Mouse (Mus musculus) inflammation-experienced regulatory T-cells, adult 6 months (primary cell): Measurements from ENCODE around the gene Eif2ak4. TPM values are rescaled to one million over a fixed set of nuclear protein-coding genes. Genes with fewer than 3 reads are reported as not detected.

Experiments used
- ATAC-seq: one replicate; pipeline ENCODE4 v1.8.0; 2017
- polyA plus RNA-seq, 3 experiments: library from polyadenylated mRNA; unstranded; fragments of 100-300 nt; shearing (Covaris generic); gene quantifications; one replicate each; pipeline ENCODE4 v1.2.1; 2017

Gene Eif2ak4
- polyA plus RNA-seq, 3 experiments from 2014 or later = 2.9 to 4.8 (median 3.6) TPM

DNA sequence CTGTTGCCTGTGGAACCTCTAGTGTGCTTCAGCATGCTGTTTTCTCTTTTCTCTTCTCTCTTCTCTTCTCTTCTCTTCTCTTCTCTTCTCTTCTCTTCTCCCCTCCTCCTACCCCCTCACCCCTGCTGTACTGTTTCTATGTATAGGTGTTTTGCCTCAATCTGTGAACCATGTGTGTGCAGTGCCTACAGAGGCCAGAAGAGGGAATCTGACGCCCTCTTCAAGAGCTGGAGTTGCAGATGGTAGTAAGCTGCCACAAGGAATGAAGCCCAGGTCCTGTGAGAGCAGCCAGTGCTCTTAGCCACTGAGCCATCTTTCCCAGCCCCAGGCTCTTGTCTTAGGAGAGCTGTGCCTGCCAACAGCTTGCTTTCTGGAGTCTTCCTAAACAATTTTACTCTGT lies 78.2 kb downstream of the Eif2ak4 start:
- no peak for ATAC-seq

DNA sequence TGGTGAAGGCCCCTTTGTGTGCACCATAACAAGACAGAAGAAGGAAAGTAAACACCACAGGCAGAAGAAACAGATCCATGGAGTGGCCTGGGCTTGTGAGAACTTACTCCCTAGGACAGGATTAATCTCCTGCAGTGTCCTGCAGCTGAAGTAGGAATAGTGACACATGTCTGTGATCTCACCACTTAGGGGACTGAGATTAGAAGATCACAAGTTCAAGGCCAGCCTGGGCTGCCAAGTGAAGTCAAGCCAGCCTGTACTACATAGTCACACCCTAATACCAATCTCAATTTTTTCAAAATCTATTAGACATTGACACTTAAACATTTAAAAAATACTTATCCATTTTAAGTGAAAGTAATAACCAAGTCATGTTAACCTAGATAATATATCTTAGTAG lies 79.9 kb downstream of the Eif2ak4 start:
- no peak for ATAC-seq

DNA sequence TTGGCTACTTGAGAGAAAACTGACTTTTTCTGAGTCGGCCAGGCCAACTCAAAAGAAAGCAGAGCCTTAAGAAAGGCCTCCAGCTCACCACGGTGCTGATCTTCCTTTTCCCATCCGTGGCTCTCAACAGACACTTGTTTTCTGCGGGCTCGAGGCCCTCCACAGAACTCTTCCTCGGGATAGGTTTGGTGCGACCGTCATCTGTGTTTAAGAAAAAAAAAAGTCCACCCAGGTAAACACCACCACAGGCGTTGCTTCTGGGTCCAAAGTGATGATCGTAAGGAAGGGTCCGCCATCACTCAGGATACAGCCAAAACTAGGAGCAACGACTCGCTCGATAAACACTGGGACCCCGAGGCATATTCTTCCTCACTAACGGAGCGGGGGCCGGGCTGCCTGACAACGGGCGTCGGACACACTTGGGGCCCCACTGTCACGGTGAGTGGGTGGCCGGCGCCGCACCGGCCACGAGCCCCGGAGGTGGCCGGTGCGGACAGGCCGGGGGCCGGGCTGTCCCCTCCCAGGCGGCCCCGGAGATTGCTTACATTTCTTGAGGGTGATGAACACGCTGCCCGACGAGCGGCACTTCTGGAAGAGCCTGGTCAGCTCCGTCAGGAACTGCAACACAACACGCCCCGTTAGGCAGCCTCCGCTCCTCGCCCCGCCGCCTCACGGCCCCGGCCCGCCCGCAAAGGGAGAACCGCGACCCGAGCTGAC lies 90.6 kb downstream of the Eif2ak4 start:
- ATAC-seq = no peak

DNA sequence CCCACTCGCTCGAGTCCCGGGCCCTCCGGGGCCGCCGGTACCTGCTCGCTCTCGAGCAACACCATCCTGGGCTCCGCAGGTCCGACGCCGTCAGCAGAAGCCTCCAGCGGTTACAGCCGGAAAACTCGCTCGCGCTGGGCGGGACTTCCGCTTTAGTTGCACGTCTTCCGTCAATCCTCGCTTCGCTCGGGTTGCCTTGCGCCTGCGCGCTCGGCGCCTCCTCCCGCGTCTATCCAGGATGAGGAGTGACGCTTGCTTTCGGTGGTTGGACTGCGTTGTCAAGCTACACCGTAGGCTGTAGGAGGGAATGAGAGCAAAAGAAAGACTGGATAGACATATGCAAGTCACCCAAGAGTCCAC lies 91.1 kb downstream of the Eif2ak4 start, which contains the start of gene Srp14:
Gene Srp14, minus strand, starts transcription at position 162 of the 360 bp plus-strand sequence.
- ATAC-seq = peak; percentile 96

DNA sequence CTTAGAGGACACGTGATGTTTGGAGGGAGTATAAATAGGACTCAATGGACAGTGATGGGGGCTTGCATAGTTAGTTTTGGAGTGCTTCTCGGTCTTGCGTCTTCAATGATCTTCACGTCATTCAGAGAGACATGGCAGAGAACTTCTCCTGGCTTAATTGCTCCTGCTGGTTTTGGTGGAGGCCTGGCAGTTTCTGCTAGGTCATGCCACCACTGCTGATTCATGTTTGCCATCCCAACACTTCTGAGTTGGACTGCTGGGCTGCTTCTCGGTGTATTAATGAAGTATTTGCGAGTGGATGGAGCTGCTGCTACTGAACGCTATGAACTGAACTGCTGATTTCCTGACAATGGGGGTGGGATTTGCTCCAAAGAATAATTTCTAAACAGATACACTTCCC lies 92.5 kb downstream of the Eif2ak4 start:
- ATAC-seq = no peak

DNA sequence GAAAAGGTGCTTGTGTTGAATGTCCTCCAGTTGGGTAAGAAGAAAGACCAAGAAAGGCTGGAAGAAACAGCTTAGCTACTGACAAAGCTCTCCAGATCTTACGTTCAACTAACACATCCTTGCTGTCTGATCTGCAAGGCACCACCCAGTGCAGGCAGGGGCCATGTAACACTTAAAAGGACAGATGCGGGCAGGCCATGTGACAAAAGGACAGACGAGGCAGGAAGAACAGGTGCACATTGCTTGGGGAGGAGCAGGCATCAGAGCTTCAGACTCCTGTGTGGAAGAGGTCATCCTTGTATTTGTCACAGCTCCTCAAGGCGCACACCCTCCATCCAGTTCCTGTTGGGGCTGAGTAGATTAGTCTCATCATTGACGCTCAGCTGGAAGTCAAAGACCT lies 94.6 kb downstream of the Eif2ak4 start:
- no peak for ATAC-seq

DNA sequence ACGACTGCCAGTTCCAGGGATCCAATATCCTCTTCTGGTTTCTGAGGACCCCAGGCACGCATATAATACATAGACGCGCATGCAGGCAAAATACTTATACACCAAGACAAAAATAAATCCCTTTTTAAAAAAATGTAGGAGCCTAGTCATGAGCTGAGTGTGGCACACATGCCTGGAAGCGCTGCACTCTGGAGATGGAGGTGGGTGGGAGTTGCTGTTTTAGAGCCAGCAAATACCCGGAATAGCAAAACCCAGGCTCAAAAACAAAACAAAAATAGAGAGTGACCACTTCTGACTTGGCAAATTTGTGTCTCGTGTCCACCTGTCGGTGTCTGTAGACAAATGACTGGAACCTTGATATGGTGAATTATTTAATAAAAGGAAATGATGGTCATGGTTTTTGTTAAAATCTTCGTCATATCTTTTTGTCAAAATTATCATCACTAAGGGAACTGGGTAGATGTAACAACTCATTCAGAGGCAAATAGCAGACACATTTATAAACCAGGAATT lies 96.0 kb downstream of the Eif2ak4 start:
- no peak for ATAC-seq

DNA sequence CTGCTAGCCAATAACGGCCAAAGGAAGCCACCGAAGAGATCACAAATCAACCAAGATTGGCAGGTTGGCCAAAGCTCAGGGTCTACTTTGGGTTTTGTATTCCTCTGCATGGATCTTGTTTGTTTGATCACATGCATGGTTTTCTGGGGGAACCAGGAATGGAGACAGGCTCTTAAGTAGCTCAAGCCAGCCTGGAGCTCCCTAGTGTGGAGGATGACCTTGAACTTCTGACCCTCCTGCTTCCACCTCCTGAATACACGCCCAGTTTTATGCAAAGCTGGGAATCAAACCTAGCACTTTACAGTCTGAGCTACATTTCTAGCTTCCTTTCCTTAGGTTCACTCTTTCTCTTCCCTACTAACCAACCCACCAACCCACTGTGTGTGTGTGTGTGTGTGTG lies 97.0 kb downstream of the Eif2ak4 start:
- no peak for ATAC-seq

DNA sequence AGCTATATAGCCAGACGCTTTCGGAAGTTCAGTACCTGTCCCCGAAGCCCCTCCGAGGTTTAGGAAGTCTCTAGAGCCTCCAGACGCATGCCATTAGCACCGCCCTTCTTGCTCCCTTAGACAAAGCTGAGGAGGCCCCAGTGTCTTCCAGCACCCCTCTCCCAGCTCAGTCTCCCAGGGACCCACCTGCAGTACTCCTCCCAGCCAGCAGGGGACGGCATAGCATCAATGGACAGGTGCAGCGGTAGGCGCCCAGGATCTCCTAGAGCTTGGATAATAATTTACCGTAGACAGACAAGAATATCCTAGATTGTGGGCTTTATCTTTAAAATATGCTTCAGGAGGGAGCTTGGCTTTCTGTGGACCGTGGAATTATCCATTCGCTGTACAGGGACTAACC lies 98.5 kb downstream of the Eif2ak4 start:
- ATAC-seq = peak; percentile 61

DNA sequence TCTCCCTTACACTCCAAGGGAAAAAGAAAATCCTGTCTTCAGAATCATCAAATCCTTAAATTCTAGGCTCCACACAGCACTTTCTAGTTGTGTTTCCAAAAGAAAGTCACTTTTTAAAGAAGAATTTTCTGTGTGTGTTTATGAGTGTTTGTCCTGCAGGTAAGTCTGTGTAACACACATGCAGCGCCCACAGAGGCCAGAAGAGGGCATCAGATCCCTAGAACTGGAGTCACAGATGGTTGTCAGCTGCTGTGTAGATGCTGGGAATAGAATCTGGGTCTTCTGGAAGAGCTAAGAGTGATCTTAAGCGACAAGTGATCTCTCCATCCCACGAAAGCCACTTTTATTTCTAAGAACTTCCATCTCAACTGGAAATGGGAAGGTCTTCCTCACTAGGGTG lies 99.4 kb downstream of the Eif2ak4 start:
- ATAC-seq = no peak

DNA sequence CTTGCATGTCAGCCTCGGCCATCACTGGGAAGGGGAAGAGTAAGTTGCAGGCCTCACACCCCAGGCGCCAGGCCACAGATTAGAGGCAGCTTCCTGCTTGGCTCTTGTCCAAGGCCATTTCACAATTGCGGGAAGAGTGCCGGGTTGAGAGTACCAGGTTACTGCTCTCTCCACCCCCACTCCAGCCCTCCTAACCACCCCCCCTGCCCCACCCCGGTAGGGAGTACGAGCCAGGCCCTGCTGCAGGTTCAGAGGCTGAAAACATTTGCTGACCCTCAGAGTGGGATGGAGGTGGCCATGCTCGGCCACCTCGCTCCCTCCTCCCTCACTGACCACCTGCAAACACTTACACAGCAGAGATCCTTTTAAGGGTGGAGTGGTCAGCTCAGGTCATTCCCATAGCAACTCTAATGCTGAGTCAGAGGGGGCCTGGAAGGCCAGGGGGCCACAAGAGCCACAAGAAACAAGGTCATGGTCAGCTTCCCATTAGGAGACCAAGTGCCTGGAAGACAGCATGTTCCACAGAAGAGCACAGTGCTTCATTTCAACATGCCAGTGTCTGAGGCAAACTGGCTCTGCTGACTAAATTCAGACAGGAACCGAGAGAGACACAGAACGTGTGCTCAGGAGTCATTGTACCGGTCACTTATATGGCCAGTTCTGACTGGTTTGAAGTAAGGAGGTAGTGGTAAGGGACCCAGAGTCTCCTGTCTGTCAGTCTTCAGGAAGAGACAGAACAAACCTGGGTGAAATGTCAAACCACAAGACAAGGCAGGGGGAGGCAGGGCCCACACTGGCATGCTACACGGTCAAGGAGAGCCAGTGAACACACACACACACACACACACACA lies 102.0 kb downstream of the Eif2ak4 start:
- peak; percentile 31 for ATAC-seq

DNA sequence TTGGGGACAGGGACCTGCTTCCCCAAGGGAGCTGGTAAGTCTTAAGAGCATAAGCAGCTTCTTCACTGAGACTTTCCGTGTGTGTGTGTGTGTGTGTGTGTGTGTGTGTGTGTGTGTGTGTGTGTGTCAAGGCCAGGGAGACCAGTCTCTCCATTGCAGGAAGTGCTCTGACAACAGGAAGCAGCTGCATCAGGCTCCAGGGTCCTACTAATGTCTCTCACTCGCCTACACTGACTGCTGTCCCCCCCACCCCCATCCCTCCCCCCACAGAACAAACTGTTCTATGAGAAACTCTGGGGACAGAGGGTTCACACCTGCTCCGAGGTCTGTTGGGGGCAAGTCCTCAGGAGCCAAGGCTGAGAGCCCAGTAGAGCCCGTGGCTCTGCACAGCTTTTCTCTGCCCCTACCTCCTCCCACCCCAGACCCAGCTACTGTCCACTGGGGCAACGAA lies 102.9 kb downstream of the Eif2ak4 start:
- peak; percentile 58 for ATAC-seq

DNA sequence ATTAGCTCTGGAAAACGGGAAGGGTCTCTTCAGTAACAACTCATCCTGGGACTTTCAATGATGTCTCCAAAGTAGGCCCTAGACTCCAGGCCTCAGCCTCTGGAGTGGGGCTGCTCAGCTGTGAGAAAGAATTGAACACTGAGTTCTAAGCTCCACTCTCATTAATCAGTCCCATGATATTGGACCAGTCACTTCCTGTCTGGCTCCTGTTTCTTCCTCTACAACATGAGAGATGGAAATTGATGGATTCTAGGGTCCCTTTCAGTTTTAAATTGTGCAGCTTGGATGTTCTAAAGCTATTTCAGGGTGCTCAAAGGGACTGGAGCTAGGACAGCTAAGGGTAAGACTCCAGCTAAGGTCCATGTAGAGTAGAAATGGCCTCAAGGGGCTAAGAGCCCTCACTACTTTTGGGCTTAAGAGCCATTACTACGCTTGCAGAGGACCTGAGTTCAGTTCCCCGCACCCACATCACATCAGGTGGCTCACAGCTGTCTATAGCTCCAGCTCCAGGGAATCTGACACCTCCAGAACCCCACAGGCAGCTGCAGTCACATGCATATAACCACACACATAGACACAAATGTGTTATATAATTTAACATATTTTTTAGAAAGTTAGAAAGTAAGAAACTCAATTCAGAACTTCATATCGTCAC lies 103.5 kb downstream of the Eif2ak4 start:
- ATAC-seq = peak; percentile 13

DNA sequence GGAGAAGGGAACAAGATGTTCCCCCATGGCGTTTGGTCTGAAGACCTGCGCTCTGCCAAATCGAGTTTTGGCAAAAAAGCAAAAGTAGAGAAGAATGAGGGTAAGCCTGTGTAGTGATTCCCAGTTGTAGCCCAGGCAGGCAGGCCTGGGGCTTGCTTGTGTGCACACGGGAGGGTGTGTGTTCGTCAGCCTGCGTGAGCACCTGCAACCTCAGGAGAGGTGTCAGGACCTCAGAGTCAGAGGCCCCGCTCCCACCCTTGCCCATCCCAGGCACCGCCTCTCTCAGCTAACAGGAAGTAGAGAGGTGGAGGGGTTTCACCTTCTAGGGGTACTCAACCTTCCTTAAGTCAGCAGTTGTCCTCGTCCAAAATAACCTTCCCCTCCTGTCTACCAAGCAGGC lies 106.6 kb downstream of the Eif2ak4 start:
- ATAC-seq = no peak

DNA sequence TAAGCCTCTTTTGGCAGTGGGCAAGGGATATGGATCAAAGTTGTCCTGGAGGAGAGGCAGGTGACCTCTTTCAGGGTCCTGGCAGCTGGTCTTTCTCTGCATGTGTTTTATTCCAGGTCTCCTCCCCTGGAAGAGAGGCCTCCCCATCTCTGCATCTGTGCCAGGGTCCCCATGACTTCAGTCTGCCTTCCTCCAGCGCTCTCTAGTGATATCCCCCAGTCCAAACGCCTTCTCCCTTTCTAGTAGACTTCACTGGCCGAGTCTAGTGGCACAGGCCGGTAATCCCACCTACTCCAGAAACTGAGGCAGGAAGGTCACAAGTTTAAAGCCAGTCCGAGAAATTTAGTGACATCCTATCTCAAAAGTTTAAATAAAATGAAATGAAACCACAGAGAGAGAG lies 109.5 kb downstream of the Eif2ak4 start:
- no peak for ATAC-seq

DNA sequence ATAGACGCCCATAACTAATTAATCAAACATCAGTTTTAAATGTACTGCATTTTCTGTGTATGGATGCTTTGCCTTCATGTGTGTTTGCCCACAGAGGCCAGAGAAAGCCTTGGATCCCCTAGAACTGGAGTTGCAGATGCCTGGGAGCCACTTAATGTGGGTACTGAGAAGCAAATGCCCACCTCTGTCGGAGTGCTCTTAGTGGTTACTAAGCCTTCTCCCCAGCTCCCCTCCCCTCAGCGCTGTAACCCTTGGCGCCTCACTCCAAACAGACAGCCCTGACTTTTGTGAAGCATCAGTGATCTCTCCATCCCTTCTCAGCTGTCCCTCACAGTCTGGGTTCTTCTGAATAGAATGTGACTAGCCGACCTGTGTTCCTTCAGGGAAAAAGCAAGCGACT lies 110.1 kb downstream of the Eif2ak4 start:
- ATAC-seq = no peak

DNA sequence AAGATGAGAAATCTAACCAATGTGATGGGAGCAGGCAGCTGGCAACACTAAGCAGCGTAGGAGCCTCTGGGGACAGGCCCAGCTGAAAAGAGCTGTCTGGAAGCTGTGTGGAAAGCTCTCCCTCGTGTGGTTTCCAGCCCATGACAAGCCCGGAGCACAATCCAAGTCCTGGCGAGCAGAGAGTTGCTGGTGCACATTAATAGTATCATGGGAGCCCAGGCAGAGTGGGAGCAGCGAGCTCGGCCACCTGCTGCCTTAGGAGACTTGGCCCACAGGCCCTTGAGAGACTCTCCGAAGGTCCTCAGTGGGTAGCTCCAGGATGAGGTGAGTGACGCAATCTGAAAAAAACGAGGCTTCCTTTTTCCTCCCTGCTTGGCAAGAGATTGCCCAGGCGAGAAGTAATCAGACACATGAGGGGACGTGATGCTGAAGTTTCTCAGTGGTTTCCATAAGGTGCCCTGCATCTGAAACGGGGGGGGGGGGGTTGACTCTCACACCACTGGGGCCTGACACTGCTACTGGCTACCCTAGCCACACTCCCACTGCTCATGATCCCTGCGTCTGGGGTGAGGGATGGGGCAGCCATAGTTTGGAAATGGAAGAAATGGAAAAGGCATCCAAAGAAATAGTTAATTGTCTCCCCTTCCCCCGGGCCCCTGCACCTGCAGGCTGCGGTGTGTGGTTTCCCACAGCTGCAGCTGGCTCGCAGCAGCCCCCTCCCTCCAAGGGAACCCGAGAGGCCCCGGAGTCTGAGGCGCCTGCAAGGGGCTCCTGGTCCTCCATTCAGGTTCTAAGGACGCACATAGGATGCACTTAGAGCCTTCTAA lies 110.9 kb downstream of the Eif2ak4 start:
- no peak for ATAC-seq

DNA sequence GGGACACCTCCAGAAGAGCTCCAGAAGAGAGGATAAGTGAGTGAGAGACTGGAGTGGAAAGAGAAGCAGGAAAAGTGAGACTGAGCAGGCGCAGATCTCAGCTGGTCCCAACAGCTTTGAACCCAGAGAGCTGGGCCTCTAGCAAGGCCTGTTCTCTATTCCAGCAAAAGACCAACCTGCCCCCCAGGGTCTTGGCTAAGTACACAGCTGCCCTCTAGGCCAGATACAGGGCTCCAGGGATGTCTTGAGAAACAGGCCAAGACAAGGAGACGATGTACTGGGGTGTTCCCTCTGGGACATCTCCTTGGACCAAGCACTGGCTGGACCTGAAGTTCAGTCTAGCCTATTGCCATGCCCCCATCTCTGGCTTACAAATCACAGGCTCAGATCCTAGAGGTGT lies 111.8 kb downstream of the Eif2ak4 start:
- ATAC-seq = no peak

DNA sequence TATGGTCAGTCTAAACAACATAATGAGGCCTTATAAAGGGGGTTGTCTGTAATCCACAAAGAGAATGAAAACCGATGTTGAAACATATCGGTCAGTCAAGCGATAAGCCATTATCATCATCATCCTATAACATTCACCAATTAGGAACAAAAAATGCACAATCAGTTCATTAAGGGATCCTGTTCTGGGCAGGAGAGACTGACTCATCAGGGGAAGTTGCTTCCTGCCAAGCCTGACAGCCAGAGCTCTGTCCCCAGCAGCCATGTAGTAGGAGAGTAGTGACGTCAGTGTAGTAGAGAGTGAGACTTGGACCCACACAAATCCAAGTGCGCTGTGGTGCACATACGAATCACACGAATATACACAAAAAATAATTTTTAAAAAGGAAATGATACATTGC lies 118.7 kb downstream of the Eif2ak4 start:
- ATAC-seq = no peak

DNA sequence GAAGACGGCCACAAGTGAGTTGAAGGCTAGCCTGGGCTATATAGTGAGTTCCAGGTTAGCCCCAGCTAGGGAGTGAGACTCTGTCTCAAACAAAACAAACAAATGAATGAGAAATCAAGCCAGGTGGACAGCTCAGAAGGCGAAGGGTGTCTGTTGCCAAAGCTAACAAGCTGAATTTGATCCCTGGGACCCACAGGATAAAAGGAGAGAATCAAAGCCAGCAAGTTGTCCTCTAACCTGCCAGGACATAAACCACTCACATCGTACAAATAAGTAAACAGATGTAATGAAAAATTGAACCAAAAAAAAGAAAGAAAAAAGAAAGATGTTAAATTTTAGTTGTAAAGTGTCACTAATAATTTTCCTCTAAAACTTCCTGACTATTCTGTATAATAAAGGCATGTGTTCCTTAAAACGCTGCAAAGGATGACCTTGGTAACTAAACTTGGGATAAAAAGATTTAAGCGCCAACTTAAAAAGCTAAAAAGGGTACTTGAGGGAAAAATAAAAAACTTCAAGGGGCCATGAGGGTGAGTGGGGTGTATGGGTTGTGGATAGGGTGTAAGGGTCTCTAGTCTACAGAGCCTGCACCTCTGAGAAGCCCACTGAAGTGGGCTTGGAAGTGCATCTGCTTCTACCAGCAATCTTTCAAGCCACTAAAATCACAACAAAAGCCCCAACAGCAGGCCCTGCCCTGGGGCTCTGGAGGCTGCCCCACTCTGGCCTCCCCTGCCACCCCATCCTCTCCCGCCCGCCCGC lies 121.4 kb downstream of the Eif2ak4 start:
- ATAC-seq = no peak

DNA sequence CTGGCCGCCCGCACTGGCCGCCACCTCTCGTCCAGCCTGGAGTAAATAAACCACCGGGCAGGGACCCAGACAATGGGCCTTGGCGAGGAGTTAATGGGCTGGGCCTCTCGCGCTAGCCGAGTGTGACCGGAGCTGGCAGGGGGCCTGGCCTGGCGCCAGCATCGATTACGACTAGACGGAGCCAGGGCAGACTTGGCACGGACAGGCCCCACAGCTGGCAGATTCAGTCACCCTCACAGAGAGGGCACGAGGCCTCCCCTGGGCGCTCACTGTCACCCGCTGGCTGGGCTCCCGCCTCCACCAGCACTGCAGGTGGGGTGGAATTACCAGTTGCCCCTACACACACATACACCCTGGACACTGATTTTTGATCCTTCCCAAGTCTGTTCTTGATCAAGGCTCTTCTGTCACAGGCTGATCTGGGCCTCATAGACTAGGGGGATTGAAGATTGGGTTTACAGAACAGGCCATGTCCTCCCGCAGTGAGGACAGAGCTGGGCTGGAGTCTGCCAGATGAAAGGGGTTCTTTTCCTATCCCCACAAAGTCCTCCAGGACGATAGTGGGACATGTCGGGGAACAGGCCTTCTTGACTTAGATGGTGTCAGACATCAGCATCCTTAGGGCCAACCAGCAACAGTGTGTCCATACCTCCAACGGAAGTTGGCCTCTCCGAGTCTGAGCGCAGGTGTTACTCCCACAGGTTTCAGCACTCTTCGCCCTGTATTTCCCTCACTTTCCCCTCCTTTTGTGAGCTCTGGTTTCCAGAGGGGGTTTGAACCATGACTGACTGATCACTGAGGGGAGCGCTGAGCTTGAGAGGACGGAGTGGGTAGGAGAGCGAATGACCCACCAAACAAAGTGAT lies 122.3 kb downstream of the Eif2ak4 start:
- no peak for ATAC-seq
